Mouse (Mus musculus) embryonic fibroblast, embryonic 13.5 days (primary cell): ENCODE measurements at regions not wholly inside any gene's neighbourhood (a gene's known extent, or its start where the extent isn't known, plus 50 kb on each side); places are given as distances from the start of the nearest gene placed in this dataset.

ENCODE experiments used
- CTCF ChIP-seq: IDR thresholded peaks from 2 replicates; pipeline ENCODE4 v1.5.1; 2011; ENCODE audit warnings: mild to moderate bottlenecking, control low read depth, low read length, moderate library complexity, borderline replicate concordance; ENCODE audit not compliant: insufficient read depth
- POLR2A ChIP-seq: IDR thresholded peaks from 2 replicates; pipeline ENCODE4 v1.6.1; 2011; ENCODE audit warnings: low read depth, mild to moderate bottlenecking, control low read depth, low read length, moderate library complexity

DNA sequence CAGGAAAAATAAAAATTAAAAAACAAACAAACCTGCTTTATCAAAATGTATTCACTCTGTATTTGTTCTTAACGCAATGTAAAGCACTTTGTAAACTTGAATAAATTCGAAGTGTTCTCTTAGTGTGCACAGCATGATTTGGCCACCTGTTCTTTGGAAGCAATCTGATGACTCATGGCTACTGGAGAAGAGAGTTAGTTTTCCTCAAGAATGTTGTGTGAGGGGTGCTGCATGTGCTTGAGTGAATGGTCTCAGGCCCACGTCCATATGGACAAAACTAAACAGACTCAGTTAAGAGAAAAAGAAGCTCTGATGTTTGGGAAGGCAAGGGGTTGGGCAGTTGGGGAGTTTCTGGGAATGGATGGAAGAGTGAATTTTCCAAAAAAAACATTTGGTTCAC lies 267.1 kb downstream of the Kcnj2 start:
- TF ChIP-seq CTCF (no peak), POLR2A (no peak)
